Mouse (Mus musculus) myocyte (in vitro differentiated cells): ENCODE results near the gene AA986860.

Experiments
- CEBPB ChIP-seq: IDR thresholded peaks from 2 replicates; pipeline ENCODE4 v1.6.1; 2011; ENCODE audit warnings: mild to moderate bottlenecking, moderate library complexity; ENCODE audit not compliant: poor library complexity, insufficient read depth, severe bottlenecking
- E2F4 ChIP-seq: IDR thresholded peaks from one replicate; pipeline ENCODE4 v1.6.1; 2011; ENCODE audit warnings: mild to moderate bottlenecking, control low read depth, moderate library complexity; ENCODE audit not compliant: insufficient read depth
- MAX ChIP-seq: IDR thresholded peaks from one replicate; pipeline ENCODE4 v1.6.1; 2011; ENCODE audit warnings: low read depth, mild to moderate bottlenecking, control low read depth
- POLR2A ChIP-seq: IDR thresholded peaks from one replicate; pipeline ENCODE4 v1.6.1; 2011; ENCODE audit warnings: low read depth, mild to moderate bottlenecking, control low read depth, moderate library complexity; ENCODE audit not compliant: insufficient read length
- POLR2AphosphoS2 ChIP-seq: IDR thresholded peaks from one replicate; pipeline ENCODE4 v1.6.1; 2011; ENCODE audit warnings: low read depth, control low read depth; ENCODE audit not compliant: insufficient read length
- TCF3 ChIP-seq: IDR thresholded peaks from one replicate; pipeline ENCODE4 v1.6.1; 2011; ENCODE audit warnings: low read depth, control low read depth; ENCODE audit not compliant: insufficient read length
- USF1 ChIP-seq: IDR thresholded peaks from one replicate; pipeline ENCODE4 v1.6.1; 2011; ENCODE audit warnings: low read depth, mild to moderate bottlenecking, control low read depth, moderate library complexity

DNA sequence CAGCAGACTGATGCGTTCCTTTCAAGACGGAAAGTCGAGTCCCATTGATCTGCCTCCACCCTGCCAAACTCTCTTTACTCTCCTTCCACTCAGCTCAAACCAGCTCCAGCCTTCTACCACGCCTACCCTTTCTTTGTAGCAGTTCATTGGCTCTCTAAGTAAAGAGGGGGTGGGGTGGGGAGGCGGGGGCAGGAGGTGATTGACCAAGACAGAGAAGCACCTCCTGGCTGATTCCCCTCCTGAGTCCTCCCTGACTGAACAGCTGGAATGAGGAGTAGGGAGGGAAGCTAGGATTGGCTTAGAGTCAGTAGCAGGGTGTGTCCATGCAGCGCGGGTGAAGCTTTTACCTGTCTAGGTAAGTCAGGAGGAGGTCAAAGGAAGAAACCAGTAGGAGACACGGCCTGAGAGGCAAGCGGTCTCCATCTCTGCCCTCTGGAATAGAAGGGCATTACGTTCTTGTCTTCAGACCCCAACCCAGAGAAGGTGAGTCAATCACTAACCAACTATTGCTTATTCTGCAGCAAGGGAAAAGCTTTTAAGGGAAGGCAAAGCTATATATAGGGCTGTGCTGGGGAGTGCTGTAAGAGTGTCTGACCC lies at the start of gene AA986860:
- TF ChIP-seq E2F4 (no peak), CEBPB (no peak), USF1 (no peak), MAX (no peak), TCF3 (no peak), POLR2A (no peak), POLR2AphosphoS2 (no peak)
